In genomic region chr14:84793157-84793556, GRCm38 (mm10) we compare ENCODE assay signal across 23 mouse cellular contexts.
"Had no signal": no experiment of that assay in that cellular context is flagged by ENCODE, and none has a peak within 500 bp of the region (broad histone marks: within the 10 kb centered on the region; RNA-seq: fewer than 3 reads in every experiment).

No protein-coding gene starts in this region.

- H3K27ac ChIP-seq: heart, embryonic 10.5 days; hindbrain, embryonic 10.5 days; hindbrain, embryonic 12.5 days; hindbrain, embryonic 14.5 days; hindbrain, postnatal 0 days; kidney, embryonic 15.5 days; kidney, postnatal 0 days; limb, embryonic 13.5 days; limb, embryonic 15.5 days had no signal

- H3K4me2 ChIP-seq: heart, embryonic 12.5 days; hindbrain, embryonic 12.5 days; hindbrain, embryonic 14.5 days; kidney, embryonic 15.5 days; limb, embryonic 13.5 days; limb, embryonic 15.5 days had no signal

- H3K9ac ChIP-seq: heart, embryonic 12.5 days; hindbrain, embryonic 12.5 days; hindbrain, embryonic 14.5 days; kidney, embryonic 15.5 days; limb, embryonic 13.5 days; limb, embryonic 15.5 days had no signal

- H3K4me3 ChIP-seq: heart, embryonic 10.5 days; heart, embryonic 12.5 days; hindbrain, embryonic 10.5 days; hindbrain, embryonic 12.5 days; kidney, embryonic 15.5 days; limb, embryonic 13.5 days; limb, embryonic 15.5 days had no signal

- H3K36me3 ChIP-seq: heart, embryonic 10.5 days; heart, embryonic 12.5 days; hindbrain, embryonic 10.5 days; hindbrain, embryonic 12.5 days; kidney, embryonic 15.5 days; limb, embryonic 13.5 days; limb, embryonic 15.5 days had no signal

- H3K4me1 ChIP-seq: heart, embryonic 10.5 days; heart, embryonic 12.5 days; hindbrain, embryonic 10.5 days; hindbrain, embryonic 12.5 days; kidney, embryonic 15.5 days; limb, embryonic 13.5 days; limb, embryonic 15.5 days had no signal

- H3K9me3 ChIP-seq: heart, embryonic 10.5 days; heart, embryonic 12.5 days; hindbrain, embryonic 10.5 days; hindbrain, embryonic 12.5 days; kidney, embryonic 15.5 days; limb, embryonic 13.5 days; limb, embryonic 15.5 days had no signal

- H3K27me3 ChIP-seq: heart, embryonic 12.5 days; hindbrain, embryonic 12.5 days; kidney, embryonic 15.5 days; limb, embryonic 13.5 days; limb, embryonic 15.5 days had no signal

- ATAC-seq: hindbrain, postnatal 0 days; intestine, embryonic 16.5 days had no signal

- DNase-seq: gastrocnemius, postnatal 25 days; heart, adult 18-20 months; heart, postnatal 10 days; heart, postnatal 4 days; kidney, adult 11 months; kidney, adult 2 months; kidney, adult 9 months; kidney, postnatal 14 days; kidney, postnatal 36 days; layer of hippocampus, adult 9-11 months; layer of hippocampus, postnatal 36 days; left cerebral cortex, postnatal 4 days had no signal
